Mouse (Mus musculus): ENCODE data around the gene Tff1.
A peak's percentile ranks its signal among the peaks of the same experiment; 100 is the strongest.

Tff1 gene

GRCm38 (mm10) chr17:31165127-31165526 is at the start of gene Tff1:
Gene Tff1, minus strand, starts transcription at chr17:31165277.
- no peak for DNase-seq

- DNase-seq: no peak
Observed at GRCm38 (mm10) chr17:31211881-31212280, 46.8 kb upstream of the Tff1 start.

DNA sequence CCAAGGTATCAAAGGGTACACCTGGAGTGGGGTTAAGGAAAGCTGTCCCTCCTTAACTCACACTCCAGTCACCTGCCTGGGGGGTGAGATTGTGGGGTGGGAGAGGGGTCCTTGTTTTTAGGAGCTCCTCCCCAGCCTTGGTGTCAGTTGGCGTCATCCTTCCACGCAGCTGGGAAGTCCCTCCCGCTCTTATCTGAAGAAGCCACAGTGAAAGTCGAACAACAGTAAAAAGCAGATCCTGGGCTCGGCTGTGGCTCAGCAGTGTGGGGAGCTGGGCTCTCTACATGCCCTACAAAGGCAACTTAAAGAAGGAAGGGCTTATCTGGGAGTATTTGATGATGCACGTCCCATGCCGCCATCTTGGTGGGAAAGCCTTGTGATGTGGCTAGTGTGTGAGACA is 45.2 kb upstream of the Tff1 start:
- no peak for DNase-seq

DNA sequence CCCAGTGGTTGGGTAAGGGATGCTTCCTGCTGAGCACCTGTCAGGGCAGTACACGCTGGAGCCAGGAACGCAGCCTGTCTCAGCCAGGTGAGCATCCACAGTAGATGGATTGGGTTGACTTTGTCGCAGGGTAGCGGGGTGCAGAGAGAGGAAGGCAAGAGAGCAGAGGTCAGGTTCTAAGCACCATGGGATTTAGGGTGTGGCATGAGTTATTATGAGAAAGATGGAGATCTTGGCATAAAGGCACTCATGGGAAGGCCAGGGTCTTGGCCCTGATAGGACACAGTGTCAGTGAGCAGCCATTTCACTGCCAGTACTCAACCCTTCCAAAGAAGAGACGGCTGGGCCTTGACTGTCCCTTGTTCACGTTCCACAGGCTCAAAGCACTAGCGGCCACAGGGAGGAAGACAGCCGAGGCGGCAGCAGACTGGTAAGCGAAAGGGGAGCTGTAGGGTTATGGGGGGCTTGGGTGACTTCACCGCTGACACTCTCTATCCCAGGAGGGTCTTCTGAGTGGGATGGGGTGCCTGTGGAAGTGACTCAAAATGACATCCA is 44.4 kb upstream of the Tff1 start:
- peak; percentile 49 for DNase-seq

GRCm38 (mm10) chr17:31208654-31209053 is 43.6 kb upstream of the Tff1 start:
- no peak for DNase-seq

GRCm38 (mm10) chr17:31207771-31208334 is 42.8 kb upstream of the Tff1 start, which contains the start of gene Ubash3a:
Gene Ubash3a, plus strand, starts transcription at chr17:31207873.
- peak; percentile 84 for DNase-seq

DNA sequence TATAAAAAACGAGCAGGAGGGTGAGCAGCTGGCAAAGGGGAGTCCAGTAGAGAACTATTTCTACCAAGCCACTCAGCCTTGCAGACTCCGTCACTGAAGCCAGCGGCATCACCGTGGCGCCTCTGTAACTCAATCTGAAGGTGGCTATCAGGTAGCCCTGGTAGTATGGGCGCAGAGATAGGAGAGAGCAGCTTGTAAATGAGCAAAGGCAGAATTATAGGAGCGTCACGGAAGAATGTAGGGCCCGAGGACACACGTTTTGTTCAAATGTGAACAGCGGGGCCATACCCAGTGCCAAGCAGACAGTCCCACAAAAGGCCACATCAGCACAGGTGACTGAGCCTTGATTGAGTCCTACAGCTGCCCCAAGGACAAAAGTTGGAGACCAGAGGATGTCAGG is 33.8 kb upstream of the Tff1 start, which contains the start of gene Tmprss3:
TSS of gene Tmprss3 (minus strand) at position 101 of the 400 bp plus-strand sequence.
- DNase-seq: no peak

DNA sequence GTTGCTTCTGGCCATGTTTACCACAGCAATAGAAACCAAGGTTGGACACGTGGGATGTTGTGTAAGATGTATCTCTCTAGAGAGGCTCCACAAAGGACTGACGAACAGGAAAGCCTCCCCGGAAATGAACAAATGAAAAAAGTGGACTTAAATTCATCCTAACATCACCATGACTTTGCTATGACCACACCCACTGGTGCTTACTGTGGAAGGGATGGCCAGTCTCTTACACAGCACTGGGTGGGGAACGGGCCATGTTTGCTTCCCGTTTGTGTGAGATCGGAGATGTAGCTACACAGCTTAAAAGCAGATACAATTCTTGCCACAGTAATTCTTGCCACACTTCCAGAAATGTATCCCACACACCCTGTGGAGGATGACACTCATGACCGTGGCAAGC is 31.2 kb upstream of the Tff1 start:
- DNase-seq: no peak

DNA sequence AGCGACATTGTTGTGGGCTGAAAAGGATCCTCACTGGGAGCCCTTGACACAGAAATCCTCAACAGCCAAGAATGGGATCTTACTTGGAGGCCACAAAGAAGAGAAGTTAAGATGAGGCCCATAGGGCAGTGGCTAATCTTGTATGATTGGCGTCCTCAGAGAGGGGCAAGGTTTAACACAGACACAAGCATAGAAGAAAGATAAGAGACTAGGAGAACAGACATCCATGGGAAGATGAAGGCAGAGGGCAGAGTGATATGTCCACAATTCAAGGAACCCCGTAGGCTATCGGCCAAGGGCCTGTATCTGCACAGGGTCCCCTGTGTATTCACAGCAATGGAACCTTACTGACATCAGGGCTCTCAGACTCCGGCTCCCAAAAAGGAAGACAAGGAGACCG is 30.1 kb upstream of the Tff1 start:
- no peak for DNase-seq

DNA sequence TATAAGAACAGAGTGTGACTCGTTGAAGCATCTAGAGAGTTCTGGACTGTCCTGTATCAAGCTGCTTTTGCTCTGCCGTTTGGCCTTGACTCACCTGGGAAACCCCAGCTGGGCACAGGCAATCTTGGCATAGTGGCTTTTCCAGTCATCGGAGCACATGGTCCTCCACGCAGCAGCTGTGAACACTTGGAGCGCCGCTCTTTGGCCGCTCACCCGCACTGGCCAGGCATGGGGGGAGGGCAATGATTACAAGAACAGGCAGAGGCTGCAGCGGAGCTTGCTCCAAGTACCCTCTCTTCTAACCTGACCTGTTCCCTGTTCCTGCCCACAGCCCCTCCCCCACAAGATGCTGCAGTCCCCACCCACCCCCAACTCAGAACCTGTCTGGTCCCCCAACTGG is 28.3 kb upstream of the Tff1 start:
- no peak for DNase-seq

DNA sequence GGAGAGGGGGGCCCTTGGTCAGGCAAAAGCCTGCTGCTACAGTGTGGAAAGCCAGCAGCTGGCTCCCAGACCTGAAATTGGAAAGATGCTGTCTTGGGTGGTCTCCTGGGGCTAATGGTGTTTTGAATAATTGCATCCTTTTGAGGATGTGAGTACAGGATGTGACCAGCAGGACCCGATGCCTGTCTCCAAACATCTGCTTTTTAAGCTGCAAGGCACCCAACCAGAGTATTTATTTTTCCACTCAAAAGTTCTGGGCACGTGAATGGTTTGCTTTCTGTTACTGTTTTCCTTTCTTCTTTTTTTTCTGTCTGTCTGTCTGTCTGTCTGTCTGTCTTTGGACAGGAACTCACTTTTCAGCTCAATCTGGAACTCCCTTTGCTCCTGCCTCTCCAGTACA is 27.6 kb upstream of the Tff1 start:
- DNase-seq: no peak

DNA sequence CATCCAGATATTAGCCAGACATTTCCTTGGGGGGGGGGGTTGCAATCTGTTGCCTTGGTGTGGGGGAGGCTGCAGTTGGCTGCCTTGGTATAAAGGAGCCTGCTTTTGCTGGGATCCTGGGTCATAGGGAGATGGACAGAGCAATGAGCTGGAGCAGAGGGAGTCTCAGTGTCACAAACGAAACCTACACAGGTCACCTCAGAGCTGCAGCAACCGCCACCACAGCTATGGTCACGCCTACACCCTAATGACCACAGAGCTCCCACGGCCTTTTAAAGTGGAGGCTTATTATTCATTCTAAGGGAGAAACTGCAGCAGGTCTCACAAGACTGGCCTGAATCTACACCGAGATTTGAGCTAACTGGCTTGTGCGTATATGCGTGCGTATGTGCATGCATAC is 26.7 kb upstream of the Tff1 start:
- no peak for DNase-seq

GRCm38 (mm10) chr17:31187370-31187769 is 22.3 kb upstream of the Tff1 start:
- peak; percentile 87 for DNase-seq

DNA sequence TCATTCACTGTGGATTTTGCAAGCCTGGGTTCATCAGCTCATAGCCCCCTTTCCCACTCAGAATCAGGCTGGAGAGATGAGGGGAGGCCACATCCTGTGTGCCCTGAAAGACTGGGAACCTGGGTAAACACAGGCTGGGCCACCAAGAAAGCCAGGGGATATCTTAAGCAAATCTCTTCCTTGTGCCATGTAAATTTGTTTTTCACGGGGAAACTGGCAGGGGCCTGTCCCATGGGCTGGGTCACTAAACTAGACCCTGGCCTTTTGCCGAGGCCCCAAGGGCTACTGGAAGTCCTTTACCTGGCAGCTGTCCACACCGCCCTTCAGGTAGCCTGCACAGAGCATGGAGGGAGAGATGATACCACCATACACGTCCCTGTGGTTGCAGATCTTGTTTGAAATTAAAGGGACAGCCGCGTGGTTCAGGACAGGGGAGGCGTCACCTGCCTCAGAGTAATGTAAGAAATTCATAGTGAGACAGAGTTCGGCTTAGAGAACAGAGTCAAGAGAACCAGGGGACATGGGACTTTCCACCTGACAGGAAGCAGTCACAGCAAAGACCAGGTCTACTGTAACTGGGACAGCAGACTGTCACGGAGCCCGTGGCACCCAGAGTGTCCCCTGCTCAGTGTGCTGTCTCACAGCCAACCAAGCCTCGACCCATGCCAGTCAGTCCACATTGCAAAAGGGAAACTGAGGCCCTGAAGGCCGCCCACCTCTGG is 19.4 kb upstream of the Tff1 start:
- peak; percentile 52 for DNase-seq

DNA sequence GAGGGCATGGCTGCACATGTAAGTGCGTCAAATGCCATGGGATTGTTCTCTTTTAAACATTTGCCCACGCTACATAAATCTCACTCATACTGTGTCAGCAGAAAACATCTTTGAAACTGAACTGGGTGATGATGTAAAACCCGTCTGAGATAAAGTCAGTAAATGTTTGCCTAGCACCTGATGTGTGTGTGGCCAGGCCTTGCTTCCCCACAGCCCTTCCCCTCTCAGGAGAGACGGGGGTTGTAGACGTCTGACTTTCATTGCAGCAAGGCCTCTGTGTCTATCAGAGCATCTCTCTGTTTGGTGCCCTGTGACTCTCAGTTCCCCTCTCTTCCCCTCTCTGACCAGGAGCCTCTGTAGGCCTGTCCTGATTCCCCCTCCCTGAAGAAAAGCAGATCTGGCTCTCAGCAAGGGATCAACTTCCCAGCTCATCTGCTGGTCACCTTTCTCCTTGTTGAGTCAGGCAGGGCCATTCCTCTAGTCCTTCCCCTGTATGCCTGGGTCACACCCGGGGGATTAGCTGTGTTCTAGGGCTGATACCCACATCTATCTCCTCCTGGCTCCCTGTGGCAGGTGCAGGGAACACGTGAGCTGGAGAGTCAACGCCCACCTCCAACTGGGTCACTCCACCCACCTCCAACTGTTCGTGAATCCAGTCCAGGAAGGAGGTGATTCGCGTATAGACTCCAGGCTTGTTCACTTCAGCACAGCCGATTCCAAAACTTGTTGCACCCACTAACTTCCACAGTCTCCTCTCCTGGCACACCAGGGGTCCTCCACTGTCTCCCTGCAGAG is 18.3 kb upstream of the Tff1 start:
- DNase-seq: peak; percentile 64

- no peak for DNase-seq
Observed at GRCm38 (mm10) chr17:31181490-31181889, 16.4 kb upstream of the Tff1 start.

GRCm38 (mm10) chr17:31176321-31176720 is 11.2 kb upstream of the Tff1 start:
- DNase-seq: peak; percentile 67

GRCm38 (mm10) chr17:31169796-31170195 is 4.7 kb upstream of the Tff1 start:
- no peak for DNase-seq

- peak; percentile 83 for DNase-seq
Observed at GRCm38 (mm10) chr17:31163821-31164220, 1.3 kb downstream of the Tff1 start.

GRCm38 (mm10) chr17:31162607-31163006 is 2.5 kb downstream of the Tff1 start:
- peak; percentile 39 for DNase-seq

- DNase-seq: no peak
Observed at GRCm38 (mm10) chr17:31160291-31160690, 4.8 kb downstream of the Tff1 start.

DNA sequence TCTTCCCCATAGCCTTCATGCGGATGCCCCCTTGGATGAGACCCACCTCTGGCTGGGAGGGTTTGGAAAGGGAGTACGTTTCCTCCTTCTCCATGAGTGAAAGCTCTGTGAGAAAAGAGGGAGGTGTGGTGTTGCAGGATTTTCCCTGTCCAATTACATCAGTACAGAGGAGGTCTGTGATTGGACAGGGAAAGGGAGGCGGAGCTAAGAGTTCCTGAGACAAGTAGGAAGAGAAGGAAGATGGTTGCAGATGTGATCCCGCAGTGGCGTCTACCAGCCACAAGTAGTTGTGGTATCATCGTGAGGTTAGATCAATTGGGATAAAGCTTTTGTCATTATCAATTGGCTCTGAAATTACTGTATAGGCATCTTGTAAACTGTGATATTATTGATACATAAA is 7.2 kb downstream of the Tff1 start:
- DNase-seq: no peak

- DNase-seq: peak; percentile 47
Observed at GRCm38 (mm10) chr17:31153785-31154184, 11.3 kb downstream of the Tff1 start.

Data from thymus, postnatal 14 days (tissue).